Mouse (Mus musculus): Measurements from ENCODE around the gene Rhbdf2. TPM values are rescaled to one million over a fixed set of nuclear protein-coding genes. Genes with fewer than 3 reads are reported as not detected.
"Not testable (repeated sequence)": the region's sequence is repeated elsewhere in the genome, so short reads cannot be mapped to it uniquely, and the experiment has no call there.

Gene Rhbdf2
- total RNA-seq, 1 experiment from 2014 or later: 55.6 TPM

DNA sequence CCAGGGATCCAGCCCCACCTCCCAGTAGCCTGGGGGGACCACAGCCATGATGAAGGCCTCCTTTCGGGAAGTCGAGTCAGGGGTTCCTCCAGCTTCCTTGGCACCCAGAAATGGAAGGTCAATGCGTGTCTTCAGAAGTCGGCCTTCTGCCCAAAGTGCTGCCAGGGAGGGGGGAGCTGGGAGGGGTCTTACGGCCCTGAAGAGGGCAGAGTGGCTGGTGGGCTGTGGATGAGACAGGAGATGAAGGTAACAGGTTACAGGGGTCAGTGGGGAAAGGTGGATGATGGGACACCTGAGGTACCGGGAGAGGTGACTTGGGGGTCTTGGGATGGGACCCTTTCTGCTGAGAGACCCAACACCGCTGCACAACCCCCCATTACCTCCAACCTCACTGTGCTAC, 20.0 kb upstream of the Rhbdf2 start:
- no peak for ATAC-seq (ENCODE audit: extremely low read depth, insufficient number of reproducible peaks, low FRiP score, poor library complexity, severe bottlenecking)

- ATAC-seq (ENCODE audit: extremely low read depth, insufficient number of reproducible peaks, low FRiP score, poor library complexity, severe bottlenecking): no peak
Measured at GRCm38 (mm10) chr11:116646136-116646535, 19.3 kb upstream of the Rhbdf2 start.

DNA sequence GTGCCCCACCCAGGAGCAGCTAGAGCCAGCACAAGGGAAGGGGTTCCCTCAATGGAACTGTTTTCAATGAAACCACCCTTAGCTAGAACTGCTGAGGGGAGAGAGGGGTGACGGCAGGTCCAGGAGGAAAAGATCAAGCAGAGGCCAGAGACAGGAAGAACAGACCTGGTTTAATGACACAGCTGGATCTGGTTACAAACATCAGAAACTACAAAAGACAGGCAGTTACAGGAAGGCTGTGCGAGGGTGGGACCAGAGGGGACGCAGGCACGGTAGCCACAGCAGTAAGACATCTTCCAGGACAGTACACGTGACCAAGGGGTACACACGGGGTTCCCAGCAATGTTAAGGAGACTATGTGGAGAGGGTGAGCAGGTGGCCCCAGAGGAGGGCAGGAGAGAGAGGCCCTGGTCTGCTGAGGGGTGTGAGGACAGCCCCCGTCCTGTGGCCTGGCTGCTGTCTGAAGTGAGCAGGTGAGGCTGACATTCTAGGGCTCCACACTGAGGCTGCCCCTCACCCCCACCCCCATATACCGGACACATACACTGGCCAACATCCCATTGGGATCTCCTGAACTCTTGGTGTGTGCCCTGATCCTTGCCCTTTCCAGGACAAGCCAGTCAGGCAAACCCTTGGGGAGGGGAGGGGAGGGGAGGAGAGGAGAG, 18.8 kb upstream of the Rhbdf2 start:
- no peak for ATAC-seq (ENCODE audit: extremely low read depth, insufficient number of reproducible peaks, low FRiP score, poor library complexity, severe bottlenecking)

GRCm38 (mm10) chr11:116644225-116645112, 17.6 kb upstream of the Rhbdf2 start:
- no peak for ATAC-seq (ENCODE audit: extremely low read depth, insufficient number of reproducible peaks, low FRiP score, poor library complexity, severe bottlenecking)

DNA sequence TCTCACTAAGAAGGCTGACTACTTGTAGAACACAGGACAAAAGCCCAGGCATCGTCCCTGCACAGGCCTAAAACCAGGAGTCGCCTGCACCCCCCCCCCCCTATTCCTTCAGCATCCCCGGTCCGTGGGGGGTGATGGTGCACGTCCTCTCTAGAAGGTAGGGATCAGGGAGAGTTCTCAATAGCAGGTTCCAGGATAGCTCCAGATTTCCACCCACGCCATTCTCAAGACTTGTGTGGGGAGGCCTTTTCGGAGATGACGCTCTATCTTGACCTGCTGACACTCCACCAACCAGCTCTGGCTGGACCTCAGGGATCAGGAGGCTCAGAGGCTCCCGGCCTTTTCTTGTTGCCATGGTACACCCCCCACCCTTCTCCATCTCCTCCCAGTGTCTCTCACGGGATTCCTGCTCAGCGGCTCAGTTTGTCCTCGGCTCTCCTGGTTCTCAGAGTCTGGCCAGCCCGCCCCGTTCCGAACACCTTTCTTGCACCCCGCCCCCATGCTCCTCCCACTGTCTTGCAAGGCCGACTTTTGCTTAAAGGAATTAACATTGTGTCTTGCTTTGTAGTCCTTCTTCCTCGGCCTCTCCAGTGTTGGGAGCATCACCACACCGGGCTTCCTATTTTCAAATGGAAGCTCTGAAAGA, 16.9 kb upstream of the Rhbdf2 start:
- no peak for ATAC-seq (ENCODE audit: extremely low read depth, insufficient number of reproducible peaks, low FRiP score, poor library complexity, severe bottlenecking)

DNA sequence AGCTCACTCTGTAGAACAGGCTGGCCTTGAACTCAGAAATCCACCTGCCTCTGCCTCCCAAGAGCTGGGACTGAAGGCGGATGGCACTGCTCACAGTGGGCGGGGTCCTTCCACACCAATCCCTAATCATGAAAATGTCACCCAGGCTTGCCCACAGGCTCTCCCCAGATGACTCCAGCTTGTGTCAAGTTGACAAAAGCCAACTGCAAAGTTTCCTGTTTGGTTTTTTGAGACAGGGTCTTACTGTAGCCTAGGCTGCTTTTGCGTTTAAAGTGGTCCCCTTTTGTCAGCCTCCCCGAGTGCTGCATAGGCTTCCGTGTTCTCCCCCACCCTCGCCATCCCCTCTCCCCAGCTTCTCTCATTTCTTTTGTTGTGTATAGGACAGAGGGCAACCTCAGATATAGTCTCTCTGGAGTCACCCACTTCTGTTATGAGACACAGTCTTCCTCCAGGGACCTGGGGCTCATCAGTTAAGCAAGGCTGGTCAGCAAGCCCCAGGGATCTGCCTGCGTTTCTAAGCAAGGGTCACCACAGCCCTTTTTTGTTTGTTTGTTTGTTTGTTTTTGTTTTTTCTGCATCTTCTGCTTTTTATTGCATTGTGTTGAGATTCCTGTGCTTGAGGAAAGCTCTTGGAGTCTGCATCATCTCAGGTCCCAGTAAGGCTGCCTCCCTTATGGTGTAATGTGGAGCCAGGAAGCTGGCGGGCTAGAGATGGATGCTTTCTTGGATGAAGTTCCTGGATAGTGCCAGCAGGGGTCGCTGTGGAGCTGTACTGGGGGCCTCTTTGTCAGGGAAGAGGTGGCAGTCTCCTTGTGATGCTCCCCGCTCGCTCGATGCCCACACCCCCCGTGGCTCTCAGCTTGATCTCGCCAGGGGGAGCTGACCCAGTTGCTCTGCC, 16.1 kb upstream of the Rhbdf2 start:
- ATAC-seq (ENCODE audit: extremely low read depth, insufficient number of reproducible peaks, low FRiP score, poor library complexity, severe bottlenecking): peak; percentile 65

DNA sequence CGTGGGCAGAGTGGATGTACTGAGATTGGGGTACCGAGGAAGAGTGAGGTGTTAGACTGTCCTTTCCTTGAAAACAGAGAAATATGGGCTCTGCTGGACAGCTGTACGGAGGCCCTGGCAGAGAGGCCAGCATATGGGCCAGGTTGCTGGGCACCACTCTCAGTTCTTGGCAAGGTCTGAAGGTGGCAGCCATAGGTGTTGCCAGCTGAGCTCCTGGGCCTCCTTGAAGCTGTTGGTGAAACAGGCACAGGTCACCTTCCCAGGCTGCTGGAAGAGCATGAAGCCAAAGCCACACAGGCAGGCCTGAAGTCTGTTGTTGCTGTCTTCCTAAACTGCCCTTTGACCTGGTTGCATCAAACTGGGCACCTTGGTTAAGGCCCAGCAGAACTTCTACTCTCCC, 14.9 kb upstream of the Rhbdf2 start:
- no peak for ATAC-seq (ENCODE audit: extremely low read depth, insufficient number of reproducible peaks, low FRiP score, poor library complexity, severe bottlenecking)

GRCm38 (mm10) chr11:116641168-116641567, 14.3 kb upstream of the Rhbdf2 start:
- no peak for ATAC-seq (ENCODE audit: extremely low read depth, insufficient number of reproducible peaks, low FRiP score, poor library complexity, severe bottlenecking)

DNA sequence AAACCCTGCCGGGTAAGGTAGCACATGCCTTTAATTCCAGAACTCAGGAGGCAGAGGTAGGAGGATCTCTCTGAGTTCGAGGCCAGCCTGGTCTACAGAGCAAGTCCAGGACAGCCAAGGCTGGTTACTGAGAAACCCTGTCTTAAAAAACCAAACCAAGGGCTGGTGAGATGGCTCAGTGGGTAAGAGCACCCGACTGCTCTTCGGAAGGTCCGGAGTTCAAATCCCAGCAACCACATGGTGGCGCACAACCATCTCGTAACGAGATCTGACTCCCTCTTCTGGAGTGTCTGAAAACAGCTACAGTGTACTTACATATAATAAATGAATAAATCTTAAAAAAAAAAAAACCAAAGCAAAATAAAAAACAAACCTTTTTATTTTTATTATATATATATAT, 9.8 kb upstream of the Rhbdf2 start:
- not testable (repeated sequence) for ATAC-seq (ENCODE audit: extremely low read depth, insufficient number of reproducible peaks, low FRiP score, poor library complexity, severe bottlenecking)

- ATAC-seq (ENCODE audit: extremely low read depth, insufficient number of reproducible peaks, low FRiP score, poor library complexity, severe bottlenecking): no peak
Measured at GRCm38 (mm10) chr11:116632962-116633361, 6.1 kb upstream of the Rhbdf2 start.

DNA sequence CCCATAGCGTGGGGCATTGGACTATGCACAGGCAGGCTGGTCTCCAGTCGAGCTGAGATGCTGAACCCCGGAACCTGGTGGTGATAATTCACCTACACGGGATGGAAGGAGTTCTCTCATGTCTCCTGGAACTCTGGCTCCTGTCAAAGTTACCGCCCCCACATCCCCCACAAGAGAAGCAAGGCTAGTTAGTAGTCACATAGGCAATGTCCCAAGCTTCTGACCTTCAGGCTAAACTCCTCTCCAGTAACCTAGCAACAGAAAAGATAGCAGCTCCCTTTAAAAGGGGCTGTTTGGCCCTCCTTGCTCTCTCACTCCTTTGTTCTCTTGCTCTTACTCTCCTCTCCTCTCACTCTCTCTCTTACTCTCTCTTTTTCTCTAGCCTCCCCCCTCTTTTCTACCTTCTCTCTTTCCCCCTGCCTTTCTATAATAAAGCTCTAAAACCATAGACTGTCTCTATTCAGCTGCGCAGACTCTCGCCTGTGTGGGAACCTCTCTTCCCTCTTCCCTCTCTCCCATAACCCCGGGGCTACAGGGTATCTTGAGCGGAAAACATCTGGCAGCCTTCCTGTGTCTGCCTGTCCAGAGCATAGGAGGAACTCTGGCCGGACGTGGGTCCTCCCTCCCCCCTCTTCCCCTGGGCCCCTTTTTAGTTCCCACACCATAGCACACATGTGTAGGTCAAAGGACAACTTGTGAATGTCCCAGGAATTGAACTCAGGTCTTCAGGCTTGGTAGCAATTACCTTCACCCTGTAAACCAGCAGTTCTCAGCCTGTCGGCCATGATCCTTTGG, 3.5 kb upstream of the Rhbdf2 start:
- no peak for ATAC-seq (ENCODE audit: extremely low read depth, insufficient number of reproducible peaks, low FRiP score, poor library complexity, severe bottlenecking)

DNA sequence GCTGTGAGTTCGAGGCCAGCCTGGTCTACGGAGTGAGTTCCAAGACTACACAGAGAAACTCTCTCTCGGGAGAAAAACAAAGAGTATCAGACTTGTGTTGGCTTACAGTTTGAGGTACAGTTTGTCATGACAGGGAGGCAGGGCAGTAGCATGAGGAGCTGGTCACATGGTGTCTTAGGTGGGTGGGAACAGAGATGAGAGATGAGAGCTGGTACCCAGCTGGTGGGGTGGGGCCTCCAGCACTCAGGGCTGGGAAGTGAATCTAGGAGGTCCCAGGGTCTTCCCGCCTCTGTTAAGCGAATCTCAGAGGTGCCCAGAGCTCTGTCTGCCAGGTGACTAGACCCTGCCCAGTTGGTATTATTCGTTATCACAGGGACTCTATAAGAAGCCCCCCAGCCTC, 2.7 kb upstream of the Rhbdf2 start:
- no peak for ATAC-seq (ENCODE audit: extremely low read depth, insufficient number of reproducible peaks, low FRiP score, poor library complexity, severe bottlenecking)

- peak; percentile 73 for ATAC-seq (ENCODE audit: extremely low read depth, insufficient number of reproducible peaks, low FRiP score, poor library complexity, severe bottlenecking)
Measured at GRCm38 (mm10) chr11:116628712-116629111, 1.9 kb upstream of the Rhbdf2 start.

GRCm38 (mm10) chr11:116627072-116628020, 527 bp upstream of the Rhbdf2 start:
- no peak for ATAC-seq (ENCODE audit: extremely low read depth, insufficient number of reproducible peaks, low FRiP score, poor library complexity, severe bottlenecking)

DNA sequence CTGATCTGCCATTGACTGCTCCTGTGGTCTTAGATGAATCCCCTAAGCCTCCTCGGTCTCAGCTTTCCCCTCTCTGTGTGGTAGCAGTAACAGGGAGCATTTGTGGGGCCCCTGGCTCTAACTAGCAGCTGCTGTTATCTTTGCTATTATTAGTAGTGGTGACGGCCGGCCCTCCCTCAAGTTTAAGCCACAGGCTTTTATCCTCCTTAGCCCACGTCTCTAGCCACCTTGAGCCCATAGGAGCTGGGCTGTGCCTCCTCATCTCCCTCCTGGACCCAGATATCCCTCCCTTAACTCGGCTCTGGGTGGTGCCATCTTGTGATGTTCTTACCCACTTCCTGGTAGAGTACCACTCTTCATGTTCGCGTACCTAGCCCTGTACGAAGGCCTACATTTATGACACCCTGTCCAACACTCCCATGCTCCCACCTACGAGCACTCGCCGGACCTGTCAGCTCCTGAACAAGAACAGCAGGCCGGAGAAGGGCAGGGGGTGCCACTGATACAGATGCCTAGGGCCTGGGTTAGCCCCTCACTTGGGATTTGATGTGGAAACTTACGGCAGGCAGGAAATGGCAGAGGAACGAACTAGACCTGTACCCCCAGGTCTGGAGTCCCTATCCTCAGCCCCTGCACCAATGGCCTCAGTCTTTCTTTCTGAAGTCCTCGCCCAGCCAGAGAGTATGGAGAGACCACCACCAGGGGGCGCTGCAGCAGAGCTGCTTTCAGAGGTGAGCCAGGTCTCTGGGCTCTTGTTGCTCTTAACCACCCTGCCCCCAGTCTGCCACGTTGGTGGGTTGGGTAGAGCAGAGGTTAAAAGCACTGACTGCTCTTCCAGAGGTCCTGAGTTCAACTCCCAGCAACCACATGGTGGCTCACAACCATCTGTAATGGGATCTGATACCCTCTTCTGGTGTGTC, 1.5 kb downstream of the Rhbdf2 start:
- ATAC-seq (ENCODE audit: extremely low read depth, insufficient number of reproducible peaks, low FRiP score, poor library complexity, severe bottlenecking): no peak

DNA sequence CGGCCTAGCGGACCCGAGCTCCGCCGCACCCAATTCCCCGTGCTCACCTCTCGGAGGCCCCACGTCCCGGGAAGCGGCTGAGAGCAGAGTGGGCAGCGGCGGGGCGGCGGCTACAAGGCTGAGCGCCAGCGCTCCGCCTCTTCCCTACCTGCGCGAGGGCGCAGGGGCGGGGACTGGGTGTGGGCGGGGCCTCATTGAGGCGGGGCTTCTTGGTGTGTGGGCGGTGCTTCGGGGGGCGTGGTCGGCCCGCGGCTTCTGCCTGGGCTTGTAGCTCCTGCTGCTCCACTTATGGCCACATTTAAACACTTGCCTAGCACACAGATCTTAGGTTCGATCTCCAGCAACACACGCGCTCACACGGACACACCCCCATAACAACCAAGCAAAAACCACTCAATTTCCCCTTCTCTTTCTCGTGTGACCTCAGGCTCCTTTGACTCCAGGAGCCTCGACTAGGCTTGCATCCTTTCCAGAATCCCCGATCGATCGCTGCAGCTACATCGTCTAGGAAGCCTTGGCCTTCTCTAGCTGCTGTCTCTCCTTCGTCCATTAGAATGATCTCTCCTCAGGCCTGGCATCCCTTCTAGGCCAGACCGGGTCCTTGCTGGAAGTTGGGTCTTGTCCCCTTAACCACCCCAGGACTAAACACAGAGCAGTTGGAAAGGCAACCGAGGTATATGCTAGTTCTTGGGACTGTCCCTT, 2.5 kb downstream of the Rhbdf2 start:
- peak; percentile 72 for ATAC-seq (ENCODE audit: extremely low read depth, insufficient number of reproducible peaks, low FRiP score, poor library complexity, severe bottlenecking)
